Mouse (Mus musculus): Measurements from ENCODE around the gene Anxa9. TPM values are rescaled to one million over a fixed set of nuclear protein-coding genes. Genes with fewer than 3 reads are reported as not detected.

Gene Anxa9
- polyA plus RNA-seq, 1 experiment = 0.97 TPM

DNA sequence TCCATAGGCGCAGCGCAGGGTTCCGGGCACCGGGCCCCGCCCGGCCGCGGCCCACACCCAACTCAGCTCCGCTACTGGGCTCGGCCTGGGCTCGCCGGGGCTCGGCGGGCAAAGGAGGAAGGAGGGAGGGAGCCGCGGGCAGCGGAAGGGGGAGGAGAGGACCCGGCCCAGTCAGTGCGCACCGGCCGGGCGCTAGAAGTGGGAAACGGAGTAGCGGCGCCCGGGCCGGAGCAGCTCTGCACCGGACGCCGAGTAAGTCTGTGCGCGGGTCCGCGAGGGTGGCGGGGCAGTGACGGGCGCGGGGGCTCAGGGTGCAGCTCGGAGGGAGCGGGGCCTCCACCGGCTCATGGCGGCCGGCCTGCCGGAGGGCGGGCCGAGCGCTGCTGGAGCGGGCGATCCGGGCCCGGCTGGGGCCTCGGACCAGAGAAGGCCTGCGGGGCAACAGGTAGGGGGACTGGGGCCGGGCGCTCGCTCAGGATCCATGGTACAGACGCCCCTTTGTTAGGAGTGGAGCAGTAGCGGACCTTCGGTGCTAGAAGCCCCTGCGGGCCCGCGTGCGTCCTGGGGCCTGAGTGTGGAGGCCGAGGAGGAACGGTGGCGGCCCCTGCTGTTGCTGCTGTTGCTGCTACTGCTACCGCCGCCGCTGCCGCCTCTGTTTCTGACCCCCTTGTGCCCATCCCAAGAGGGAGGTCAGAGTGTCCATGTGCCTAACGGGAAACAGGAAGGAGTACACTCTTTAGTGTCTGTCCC, 8.3 kb upstream of the Anxa9 start:
- TF ChIP-seq GATA1 (IDR thresholded peaks at IDR 0.05; ENCODE audit: low read length) = no peak

DNA sequence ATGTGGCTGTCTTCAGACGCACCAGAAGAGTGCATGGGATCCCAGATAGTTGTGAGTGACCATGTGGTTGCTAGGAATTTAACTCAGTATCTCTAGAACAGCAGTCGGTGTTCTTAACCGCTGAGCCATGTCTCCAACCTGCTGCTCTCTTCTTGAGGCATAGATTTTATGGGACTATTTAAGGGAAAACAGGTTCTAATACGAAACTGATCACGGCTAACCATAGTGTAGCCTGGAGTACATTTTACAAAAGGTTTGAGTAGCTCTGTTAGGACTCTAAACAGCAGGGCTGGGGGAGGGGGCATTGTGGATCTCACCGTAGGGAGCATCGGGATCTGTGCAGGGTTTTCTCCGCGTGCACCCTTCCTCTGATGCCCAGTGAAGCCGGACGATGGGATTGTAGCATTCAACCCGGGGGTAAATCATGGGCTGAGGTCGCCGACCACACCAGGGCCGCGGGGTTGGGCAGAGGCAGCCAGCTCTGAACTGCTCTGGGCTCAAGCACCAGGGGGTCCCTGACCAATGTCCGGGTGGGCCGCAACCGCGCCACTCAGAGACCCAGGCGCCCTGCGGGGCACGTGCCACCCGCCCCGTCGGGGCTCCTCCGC, 7.6 kb upstream of the Anxa9 start, which contains the start of gene Cers2:
TSS of gene Cers2 (plus strand) at position 306 of the 608 bp plus-strand sequence.
- TF ChIP-seq GATA1 (IDR thresholded peaks at IDR 0.05; ENCODE audit: low read length) = no peak

DNA sequence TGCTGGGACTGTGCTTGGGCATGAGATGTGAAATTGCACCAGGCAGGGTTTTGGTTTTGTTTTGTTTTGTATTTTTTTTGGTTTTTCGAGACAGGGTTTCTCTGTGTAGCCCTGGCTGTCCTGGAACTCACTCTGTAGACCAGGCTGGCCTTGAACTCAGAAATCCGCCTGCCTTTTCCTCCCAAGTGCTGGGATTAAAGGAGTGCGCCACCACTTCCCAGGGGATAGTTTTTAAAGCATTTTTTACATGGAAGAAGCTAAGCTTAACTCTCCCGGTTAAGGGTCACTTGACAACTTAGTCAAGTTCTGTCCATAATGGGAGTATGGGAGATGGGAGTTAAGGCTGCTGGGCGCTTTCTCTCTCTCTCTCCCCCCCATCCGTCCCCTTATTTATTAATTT, 7.1 kb upstream of the Anxa9 start:
- TF ChIP-seq GATA1 (IDR thresholded peaks at IDR 0.05; ENCODE audit: low read length) = no peak

DNA sequence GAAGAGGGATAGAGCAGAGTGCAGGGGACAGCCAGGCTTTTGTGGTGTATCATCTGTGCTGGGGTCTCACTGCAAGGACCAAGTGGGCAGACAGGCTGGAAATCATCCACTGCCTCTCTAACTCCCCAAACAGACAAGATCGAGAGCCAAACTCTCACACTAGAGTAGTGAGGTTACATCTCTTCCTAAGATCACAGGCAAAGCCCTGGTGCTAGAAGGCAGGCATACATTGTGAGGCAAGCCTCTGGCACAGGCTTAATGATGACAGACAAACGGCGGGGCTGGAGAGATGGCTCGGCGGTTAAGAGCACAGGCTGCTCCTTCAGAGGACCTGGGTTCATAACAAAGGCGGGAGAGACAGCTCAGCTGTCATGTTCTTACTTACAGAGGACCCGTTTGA, 6.5 kb upstream of the Anxa9 start:
- TF ChIP-seq GATA1 (IDR thresholded peaks at IDR 0.05; ENCODE audit: low read length) = no peak

DNA sequence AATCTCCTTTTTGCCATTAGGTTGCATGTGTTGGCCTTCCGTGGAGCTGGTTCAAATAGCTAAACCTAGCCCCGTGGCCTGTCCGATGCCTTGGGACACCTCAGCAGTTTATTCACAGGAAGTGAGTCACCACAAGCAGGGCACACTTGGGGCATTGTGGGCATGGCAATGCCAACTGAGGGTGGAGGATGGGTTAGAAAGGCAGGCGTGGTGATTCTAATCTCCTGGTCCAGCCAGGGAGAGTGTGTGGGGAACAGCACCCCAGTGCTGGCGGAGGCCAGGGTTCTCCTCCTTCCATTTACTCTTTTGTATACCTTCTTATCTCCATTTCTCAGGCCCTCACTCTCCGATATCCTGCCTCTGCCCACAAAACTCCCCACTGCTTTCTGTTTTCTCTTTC, 5.6 kb upstream of the Anxa9 start:
- peak; percentile 74 for TF ChIP-seq GATA1 (IDR thresholded peaks at IDR 0.05; ENCODE audit: low read length)

DNA sequence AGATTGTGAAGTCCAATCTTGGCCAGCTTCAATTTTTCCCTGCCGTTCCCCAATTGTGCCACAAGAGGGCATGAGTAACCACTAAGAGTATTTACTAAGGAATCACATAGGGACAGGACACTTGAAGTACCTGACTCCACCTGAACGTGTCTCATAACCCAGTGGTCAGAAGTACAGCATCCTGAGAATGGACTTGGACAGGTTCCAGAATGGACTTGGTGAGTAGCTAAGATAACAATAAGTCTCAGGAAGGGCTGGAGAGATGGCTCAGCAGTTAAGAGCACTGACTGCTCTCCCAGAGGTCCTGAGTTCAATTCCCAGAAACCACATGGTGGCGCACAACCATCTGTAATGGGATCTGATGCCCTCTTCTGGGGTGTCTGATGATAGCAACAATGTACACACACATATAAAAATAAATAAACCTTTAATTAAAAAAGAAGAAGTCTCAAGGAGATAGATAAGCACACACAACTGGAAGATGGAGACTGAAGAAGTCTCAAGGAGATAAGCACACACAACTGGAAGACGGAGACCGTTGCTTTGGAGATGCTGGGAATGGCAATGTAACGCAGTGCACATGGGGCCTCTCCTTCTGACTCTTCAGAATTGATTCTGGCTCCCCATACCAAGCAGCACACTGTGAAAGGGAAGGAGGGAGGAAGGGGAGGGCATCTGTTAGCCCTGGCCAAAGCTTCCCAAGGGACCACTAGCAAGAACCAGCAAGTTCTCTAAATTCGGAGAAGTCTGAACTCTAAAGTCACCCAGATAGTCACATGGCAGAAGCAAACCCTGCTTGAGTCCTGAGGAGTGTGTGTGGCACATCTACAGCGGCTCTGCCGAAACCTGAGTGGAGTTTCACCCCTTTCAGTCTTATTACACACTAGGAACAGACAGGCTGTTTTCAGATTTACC, 4.2 kb upstream of the Anxa9 start:
- peak; percentile 83 for TF ChIP-seq GATA1 (IDR thresholded peaks at IDR 0.05; ENCODE audit: low read length)

DNA sequence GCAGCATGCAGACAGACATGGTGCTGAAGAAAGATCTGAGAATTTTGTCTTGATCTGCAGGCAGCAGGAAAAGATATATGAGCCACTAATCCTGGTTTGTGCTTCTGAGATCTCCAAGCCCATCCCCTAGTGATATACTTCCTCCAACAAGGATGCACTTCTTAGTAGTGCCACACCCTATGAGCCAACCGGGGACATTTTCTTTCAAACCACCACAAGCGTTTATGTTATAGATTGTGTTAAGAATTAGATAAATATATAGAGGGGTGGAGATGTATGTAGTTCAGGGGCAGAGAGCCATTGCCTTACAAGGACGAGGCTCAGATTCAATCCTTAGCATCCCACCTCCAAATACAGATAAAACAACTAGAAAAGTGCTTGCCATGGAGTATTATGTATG, 3.5 kb upstream of the Anxa9 start:
- TF ChIP-seq GATA1 (IDR thresholded peaks at IDR 0.05; ENCODE audit: low read length) = no peak

DNA sequence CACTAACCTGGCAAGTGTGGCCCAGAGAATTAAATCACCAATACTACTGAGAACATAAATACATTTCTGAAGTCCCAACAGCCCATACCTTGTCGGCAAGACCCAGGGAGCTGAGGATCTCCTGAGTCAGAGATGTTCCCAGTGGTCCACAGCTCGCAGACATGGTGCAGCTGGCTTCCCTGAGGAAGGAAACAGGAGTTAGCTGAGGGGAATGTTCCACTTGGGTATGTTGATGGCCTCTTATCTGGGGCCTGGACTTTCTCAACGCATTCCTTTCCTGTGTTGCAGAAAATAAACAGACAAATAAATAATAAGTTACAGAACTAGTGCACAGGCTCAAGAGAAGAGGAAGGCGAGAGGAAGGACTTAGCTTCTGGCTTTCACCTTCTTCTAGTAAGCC, 732 bp downstream of the Anxa9 start:
- no peak for TF ChIP-seq GATA1 (IDR thresholded peaks at IDR 0.05; ENCODE audit: low read length)

DNA sequence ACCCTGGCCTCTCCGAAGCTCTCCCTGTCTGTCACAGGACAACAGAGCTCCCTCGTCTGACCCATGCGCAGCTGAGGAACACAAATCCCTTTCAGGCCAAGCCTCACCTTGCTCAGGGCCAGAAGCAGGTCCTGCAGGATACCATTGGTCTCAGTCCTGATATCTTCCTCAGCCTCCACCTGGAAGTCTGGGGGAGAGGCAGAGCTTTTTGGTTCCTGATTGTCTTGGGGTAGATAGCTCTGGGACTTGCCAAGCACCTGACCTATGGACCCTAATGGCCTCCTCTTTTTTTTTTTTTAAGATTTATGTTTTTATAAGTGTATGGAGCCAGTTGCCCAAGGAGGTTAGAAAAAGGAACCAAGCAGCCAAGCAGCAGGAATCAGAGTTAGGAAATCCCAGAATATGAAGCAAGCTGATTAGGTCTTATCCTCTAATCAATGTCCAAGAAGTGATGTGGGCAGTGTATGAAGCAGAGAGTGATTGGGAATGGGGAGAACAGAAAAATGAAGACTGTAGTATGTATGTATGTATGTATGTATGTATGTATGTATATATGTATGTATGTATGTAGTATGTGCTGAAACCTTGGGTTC, 5.7 kb downstream of the Anxa9 start:
- no peak for TF ChIP-seq GATA1 (IDR thresholded peaks at IDR 0.05; ENCODE audit: low read length)

DNA sequence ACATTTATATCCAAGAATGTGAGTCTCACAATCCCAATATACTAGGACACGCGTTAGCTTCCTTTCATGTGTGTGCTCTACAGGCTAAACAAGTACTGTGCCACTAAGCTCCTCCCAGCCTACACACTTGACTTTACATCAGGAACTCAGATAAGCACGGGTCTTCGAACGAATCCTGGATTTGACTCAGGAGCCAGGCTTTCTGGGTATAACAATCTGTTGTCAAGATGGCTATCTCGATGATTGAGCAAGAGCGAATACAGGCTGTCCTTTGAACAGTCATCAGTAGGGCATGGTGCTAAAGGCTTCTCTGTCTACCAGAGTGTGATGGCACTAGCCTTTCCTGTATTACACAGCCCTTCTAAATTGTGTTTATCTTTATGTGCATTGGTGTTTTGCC, 9.0 kb downstream of the Anxa9 start:
- peak; percentile 47 for TF ChIP-seq GATA1 (IDR thresholded peaks at IDR 0.05; ENCODE audit: low read length)

DNA sequence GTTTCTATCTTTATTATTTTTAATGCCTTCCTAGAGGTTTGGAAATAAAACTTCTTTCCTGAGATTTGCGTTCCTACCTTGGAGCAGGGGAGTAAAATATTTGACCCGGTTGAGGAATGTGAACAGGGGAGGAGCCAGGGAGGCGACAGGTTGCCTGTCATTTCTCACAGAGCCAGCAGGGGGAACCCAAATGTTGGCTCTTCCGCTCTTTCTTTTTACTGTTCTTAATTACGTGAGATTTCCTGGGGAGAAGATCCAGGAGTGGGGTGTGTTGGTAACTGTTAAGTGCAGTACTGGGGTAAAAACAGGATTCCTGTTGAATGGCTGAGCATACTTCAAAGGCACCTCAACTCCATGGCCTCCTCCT, 10.9 kb downstream of the Anxa9 start:
- TF ChIP-seq GATA1 (IDR thresholded peaks at IDR 0.05; ENCODE audit: low read length) = no peak

DNA sequence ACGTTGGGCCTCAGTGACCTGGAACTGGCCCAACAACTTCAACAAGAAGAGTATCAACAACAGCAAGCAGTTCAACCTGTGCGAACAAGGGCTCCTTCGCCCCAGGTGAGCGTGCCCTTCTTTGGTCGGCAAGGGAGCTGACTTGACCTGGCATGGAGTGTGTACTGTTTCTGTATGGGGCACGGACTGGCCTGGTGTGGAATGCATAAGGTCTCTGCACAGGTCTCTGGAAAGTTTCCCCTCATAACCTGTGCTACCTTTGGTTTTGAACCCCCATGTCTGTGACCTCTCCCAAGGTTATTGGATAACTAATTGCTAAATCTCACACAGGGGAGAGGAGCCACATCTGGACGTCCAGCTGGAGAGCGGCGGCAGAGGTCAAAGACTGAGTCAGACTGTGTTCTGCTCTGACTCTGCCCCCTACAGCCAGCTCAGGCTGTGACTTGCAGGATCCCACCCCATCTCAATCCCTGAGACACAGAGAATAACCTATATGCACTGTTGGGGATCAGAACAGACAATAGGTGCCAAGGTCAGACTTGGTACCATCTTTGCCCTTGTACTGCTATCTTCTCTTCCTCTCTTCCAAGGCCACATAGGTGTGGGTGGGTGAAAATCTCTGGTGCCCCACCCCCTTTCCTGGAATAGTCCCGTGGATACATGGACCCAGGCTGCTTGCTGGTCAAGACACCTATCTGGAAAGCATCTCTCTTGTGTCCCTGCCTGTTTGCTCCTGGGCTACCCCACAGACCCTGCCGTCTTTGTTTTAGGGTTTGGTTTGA, 11.5 kb downstream of the Anxa9 start:
- no peak for TF ChIP-seq GATA1 (IDR thresholded peaks at IDR 0.05; ENCODE audit: low read length)

DNA sequence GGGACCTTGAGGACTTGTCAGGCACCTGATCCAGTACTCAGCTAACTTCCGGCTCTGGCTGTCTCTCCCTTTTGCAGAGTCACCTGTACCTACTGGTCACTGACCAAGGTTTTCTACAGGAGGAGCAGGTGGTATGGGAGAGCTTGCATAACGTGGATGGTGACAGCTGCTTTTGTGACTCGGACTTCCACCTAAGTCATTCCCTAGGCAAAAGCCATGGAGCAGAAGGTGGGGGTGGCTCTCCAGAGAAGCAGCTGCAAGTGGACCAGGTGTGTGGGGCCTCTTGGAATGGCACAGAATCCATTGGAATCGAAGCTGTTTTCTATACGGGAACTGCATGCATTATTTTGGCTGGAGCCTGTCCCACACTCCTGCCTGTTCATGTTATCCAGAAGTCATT, 12.3 kb downstream of the Anxa9 start:
- TF ChIP-seq GATA1 (IDR thresholded peaks at IDR 0.05; ENCODE audit: low read length) = no peak

DNA sequence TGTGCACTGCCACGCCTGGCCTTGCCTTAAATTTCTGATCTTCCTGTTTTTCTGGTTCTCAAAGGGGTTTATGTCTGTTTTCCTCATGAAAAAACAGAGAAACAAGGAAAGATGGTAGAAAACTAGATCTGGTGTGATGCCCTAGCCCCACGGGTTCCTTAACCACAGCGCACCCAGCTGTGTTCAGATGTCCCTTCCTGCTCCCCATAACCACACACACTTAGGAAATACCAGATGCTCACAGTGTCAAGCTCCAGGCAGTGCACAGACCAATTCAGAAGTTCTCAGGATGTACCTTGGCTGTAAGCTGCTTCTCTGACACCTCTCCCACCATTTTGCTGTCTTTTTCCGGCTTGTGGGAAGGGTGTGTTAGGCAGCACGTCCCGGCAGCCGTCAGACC, 12.7 kb downstream of the Anxa9 start:
- no peak for TF ChIP-seq GATA1 (IDR thresholded peaks at IDR 0.05; ENCODE audit: low read length)

DNA sequence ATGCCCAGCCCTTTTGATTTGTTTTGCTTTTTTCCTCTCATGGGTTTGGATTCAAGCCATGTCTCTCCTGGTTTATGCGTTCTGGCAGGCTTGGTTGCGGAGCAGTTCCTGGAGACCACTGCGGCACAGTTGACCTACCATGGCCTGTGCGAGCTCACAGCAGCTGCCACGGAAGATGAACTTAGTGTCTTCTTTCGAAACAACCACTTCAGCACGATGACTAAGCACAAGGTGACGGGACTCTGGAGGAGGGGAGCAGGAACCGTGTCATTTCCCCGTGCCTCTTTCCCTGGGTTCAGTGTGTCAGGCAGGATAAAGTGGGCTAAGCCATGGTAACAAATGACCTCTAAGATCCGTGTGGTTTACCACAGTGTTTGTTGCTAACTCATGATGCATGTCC, 13.4 kb downstream of the Anxa9 start:
- no peak for TF ChIP-seq GATA1 (IDR thresholded peaks at IDR 0.05; ENCODE audit: low read length)
